Mouse (Mus musculus): Measurements from ENCODE around the gene Ndufv2. TPM values are rescaled to one million over a fixed set of nuclear protein-coding genes. Genes with fewer than 3 reads are reported as not detected.
"Not testable (repeated sequence)": the region's sequence is repeated elsewhere in the genome, so short reads cannot be mapped to it uniquely, and the experiment has no call there.

Gene Ndufv2
- polyA plus RNA-seq, 1 experiment from 2014 or later, result 672 TPM

DNA sequence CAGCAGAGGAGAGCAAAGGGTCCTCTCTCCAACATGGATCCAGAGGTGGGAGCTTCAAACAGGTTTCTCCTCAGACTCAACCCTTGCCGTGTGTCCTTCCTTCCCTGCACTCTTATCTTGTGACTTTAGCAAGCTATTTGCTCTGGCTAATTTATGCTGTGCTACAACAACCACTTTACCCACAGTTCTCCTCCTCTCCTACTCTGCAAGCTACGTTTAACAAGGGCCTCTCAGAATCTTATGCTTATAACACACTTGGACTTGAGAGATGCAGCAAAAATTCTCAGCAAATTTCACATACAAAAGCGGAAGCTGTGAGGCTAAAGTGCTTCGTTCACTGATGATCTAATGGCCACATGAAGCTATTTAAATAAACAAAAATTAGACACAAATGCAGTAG is 48.0 kb downstream of the Ndufv2 start:
- Histone ChIP-seq H3K36me3 (no peaks in the 10 kb centered on the region; the same call in 1 of the 2 replicates), H3K4me1 (replicated peaks) (no peaks in the 10 kb centered on the region), H3K27ac (no peak overlapping the region), H3K4me3 (no peak overlapping the region), H3K27me3 (no peaks in the 10 kb centered on the region), H3K9me3 (replicated peaks) (no peaks in the 10 kb centered on the region), H3K4me2 (no peak overlapping the region), H3K9ac (no peak overlapping the region)
- WGBS, result 53% methylated on average over 4 of the region's 4 CpGs
- no peak for ATAC-seq (replicated peaks; ENCODE audit: insufficient number of reproducible peaks, insufficient read depth, low FRiP score, low read depth)

DNA sequence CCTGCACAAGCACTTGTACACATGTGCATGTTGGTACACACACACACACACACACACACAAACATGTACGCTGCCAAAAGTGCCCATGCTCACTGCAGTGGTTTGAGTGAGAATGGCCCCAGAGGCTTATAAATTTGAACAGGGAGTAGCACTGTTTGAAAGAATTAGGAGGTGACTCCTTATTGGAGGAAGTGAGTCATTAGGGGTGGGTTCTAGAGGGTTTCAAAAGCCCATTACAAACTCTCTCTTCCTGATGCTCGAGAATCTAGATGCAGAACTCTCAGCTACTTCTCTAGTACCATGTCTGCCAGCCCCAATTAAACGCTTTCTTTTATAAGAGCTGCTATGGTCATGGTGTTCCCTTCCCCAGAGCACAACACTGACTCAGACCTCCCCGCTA is 52.6 kb downstream of the Ndufv2 start:
- H3K27me3 ChIP-seq, result no peaks in the 10 kb centered on the region
- no peaks in the 10 kb centered on the region for H3K4me1 ChIP-seq (replicated peaks)
- H3K9ac ChIP-seq, result no peak overlapping the region
- H3K9me3 ChIP-seq (replicated peaks), result no peaks in the 10 kb centered on the region
- no peak overlapping the region for H3K4me2 ChIP-seq
- H3K4me3 ChIP-seq, result no peak overlapping the region
- no peak for ATAC-seq (replicated peaks; ENCODE audit: insufficient number of reproducible peaks, insufficient read depth, low FRiP score, low read depth)
- H3K27ac ChIP-seq, result no peak overlapping the region
- H3K36me3 ChIP-seq, result peaks cover 4% of the 10 kb centered on the region
- 81% methylated on average over 4 of the region's 4 CpGs for WGBS

DNA sequence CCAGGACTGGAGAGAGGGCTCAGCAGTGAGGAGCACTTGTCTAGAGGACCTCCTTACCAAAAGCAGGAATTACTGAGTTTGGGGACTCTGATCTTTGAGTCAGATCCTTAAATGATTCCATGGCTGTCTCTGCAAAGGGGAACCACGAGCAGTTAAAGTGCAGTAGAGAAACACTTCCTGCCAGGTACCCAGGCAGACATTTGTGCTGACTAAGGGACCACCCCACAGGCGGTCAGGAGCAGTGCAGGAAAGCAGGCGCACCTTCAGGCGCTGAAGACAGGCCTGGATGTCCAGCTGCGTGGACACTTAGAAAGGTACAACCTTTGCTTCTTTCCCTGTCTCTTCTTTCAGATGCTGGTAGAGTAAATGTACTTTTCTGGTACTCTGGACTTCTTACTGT is 53.2 kb downstream of the Ndufv2 start:
- H3K9ac ChIP-seq, result no peak overlapping the region
- WGBS, result 68% methylated on average over 5 of the region's 5 CpGs

DNA sequence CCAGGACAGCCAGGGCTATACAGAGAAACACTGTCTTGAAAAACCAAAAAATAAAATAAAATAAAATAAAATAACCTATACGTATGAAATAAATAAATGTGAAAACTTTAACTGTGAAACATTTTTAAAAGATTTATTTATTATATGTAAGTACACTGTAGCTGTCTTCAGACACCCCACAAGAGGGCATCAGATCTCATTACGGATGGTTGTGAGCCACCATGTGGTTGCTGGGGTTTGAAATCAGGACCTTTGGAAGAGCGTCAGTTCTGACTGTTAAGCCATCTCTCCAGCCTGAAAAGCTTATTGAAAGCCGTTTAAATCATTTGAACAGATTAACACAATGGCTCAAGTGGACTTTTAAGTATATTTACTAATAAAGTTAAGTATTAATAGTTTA is 57.7 kb downstream of the Ndufv2 start:
- not testable (repeated sequence) for H3K4me2 ChIP-seq; H3K27me3 ChIP-seq; ATAC-seq (replicated peaks; ENCODE audit: insufficient number of reproducible peaks, insufficient read depth, low FRiP score, low read depth); H3K27ac ChIP-seq; H3K36me3 ChIP-seq; H3K4me1 ChIP-seq (replicated peaks); H3K9ac ChIP-seq; H3K9me3 ChIP-seq (replicated peaks); H3K4me3 ChIP-seq
- 89% methylated on average over 4 of the region's 4 CpGs for WGBS

More for the DNA sequence above, 53.2 kb downstream of the Ndufv2 start:
- H3K4me2 ChIP-seq, result no peak overlapping the region
- no peak for ATAC-seq (replicated peaks; ENCODE audit: insufficient number of reproducible peaks, insufficient read depth, low FRiP score, low read depth)
- H3K4me3 ChIP-seq, result no peak overlapping the region
- no peaks in the 10 kb centered on the region for H3K4me1 ChIP-seq (replicated peaks)
- H3K27me3 ChIP-seq, result no peaks in the 10 kb centered on the region
- peaks cover 4% of the 10 kb centered on the region for H3K36me3 ChIP-seq
- no peak overlapping the region for H3K27ac ChIP-seq
- no peaks in the 10 kb centered on the region for H3K9me3 ChIP-seq (replicated peaks)

DNA sequence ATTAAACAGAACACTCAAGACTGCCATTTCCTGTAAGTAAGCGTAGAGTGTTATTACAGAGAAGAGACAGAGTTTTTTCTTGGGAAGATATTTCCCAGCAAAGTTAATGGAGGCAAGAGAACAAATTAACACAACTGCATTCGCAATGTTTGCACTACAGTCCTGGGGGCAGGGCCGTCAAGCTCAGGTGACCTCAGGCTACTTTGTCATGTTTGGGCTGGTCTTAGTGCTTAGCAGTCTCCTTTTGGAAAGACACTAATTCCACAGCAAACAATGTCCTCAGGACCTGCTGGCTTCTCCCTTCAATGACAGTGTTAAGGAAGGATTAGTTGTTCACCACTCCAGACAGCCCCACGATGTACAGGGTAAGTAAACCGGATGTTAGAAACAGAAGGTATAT is 60.3 kb downstream of the Ndufv2 start:
- no peak for ATAC-seq (replicated peaks; ENCODE audit: insufficient number of reproducible peaks, insufficient read depth, low FRiP score, low read depth)
- Histone ChIP-seq H3K4me2 (no peak overlapping the region), H3K4me1 (replicated peaks) (no peaks in the 10 kb centered on the region), H3K27ac (no peak overlapping the region), H3K27me3 (no peaks in the 10 kb centered on the region), H3K9ac (no peak overlapping the region), H3K9me3 (replicated peaks) (no peaks in the 10 kb centered on the region), H3K4me3 (no peak overlapping the region), H3K36me3 (no peaks in the 10 kb centered on the region)
- WGBS, result 76% methylated on average over 5 of the region's 5 CpGs

- H3K27ac ChIP-seq, result no peak overlapping the region
Observed at GRCm38 (mm10) chr17:66033239-66033638, 68.1 kb downstream of the Ndufv2 start.

DNA sequence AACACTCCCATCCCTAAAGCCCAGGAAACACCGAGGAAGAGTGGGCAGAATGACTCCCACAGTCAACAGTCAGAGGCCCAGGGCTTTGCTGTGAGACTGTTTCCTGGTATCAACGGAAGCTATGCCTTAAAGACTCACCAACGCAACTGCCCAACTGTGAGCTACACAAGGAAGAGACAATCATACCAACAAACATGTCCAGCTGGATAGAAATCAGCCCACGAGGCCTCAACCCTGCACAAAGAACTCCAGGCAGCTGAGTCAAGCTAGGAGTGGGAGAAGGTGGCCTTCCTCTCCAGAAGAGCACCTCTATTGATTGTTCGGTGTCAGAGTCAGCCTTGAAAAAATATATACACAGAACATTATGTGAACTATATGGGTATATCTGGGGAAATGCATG is 69.4 kb downstream of the Ndufv2 start:
- no peak for ATAC-seq (replicated peaks; ENCODE audit: insufficient number of reproducible peaks, insufficient read depth, low FRiP score, low read depth)
- Histone ChIP-seq H3K4me3 (no peak overlapping the region), H3K4me1 (replicated peaks) (no peaks in the 10 kb centered on the region), H3K36me3 (peaks cover 5% of the 10 kb centered on the region; the same call in 1 of the 2 replicates), H3K4me2 (no peak overlapping the region), H3K27ac (no peak overlapping the region), H3K27me3 (no peaks in the 10 kb centered on the region), H3K9ac (no peak overlapping the region), H3K9me3 (replicated peaks) (no peaks in the 10 kb centered on the region)
- 86% methylated on average over 5 of the region's 5 CpGs for WGBS

More at GRCm38 (mm10) chr17:66033239-66033638, 68.1 kb downstream of the Ndufv2 start:
- H3K9me3 ChIP-seq (replicated peaks), result no peaks in the 10 kb centered on the region
- H3K4me3 ChIP-seq, result no peak overlapping the region
- H3K27me3 ChIP-seq, result no peaks in the 10 kb centered on the region
- no peaks in the 10 kb centered on the region for H3K36me3 ChIP-seq
- no peak overlapping the region for H3K4me2 ChIP-seq
- no peak for ATAC-seq (replicated peaks; ENCODE audit: insufficient number of reproducible peaks, insufficient read depth, low FRiP score, low read depth)
- H3K4me1 ChIP-seq (replicated peaks), result no peaks in the 10 kb centered on the region
- no peak overlapping the region for H3K9ac ChIP-seq
- WGBS, result 91% methylated on average over 5 of the region's 5 CpGs

Other genes starting within 250 kb of the Ndufv2 start
- gene Ralbp1, start 215.8 kb downstream of the Ndufv2 start, polyA plus RNA-seq (2015; fragmentation: Nextera tagmentation; extraction: Ambion mirVana), result 51.1 and 60.7 TPM in 2 replicates
- gene Twsg1, start 150.3 kb downstream of the Ndufv2 start, polyA plus RNA-seq (2015; fragmentation: Nextera tagmentation; extraction: Ambion mirVana), result 92.9 and 110 TPM in 2 replicates
- 19.1 and 20.7 TPM in 2 replicates for gene Ankrd12, start 24.5 kb downstream of the Ndufv2 start, polyA plus RNA-seq (2015; fragmentation: Nextera tagmentation; extraction: Ambion mirVana)
- gene Washc1, start 10.0 kb upstream of the Ndufv2 start, polyA plus RNA-seq (2015; fragmentation: Nextera tagmentation; extraction: Ambion mirVana), result 25.5 and 31.0 TPM in 2 replicates
- gene Ddx11, start 22.0 kb upstream of the Ndufv2 start, polyA plus RNA-seq (2015; fragmentation: Nextera tagmentation; extraction: Ambion mirVana), result 9.5 and 12.4 TPM in 2 replicates